Mouse (Mus musculus) adrenal gland, adult (tissue): Measurements from ENCODE around the gene Mdga1.

Experiments
- DNase-seq, 2 experiments: peaks; one replicate each; pipeline ENCODE4 v3.0.0; 2022 to 2023; ENCODE audit warnings: low spot score in 1 of 2; ENCODE audit not compliant: inconsistent age in 2 of 2

Gene Mdga1

GRCm38 (mm10) chr17:29983190-29983589, 13.3 kb upstream of the Mdga1 start:
- no peak for DNase-seq

- no peak for DNase-seq
Observed at GRCm38 (mm10) chr17:29981568-29981967, 11.7 kb upstream of the Mdga1 start.

- DNase-seq: no peak
Observed at GRCm38 (mm10) chr17:29979841-29980240, 10.0 kb upstream of the Mdga1 start.

- DNase-seq: no peak
Observed at GRCm38 (mm10) chr17:29979020-29979419, 9.1 kb upstream of the Mdga1 start.

- DNase-seq: peak; percentile 88 to 95
Observed at GRCm38 (mm10) chr17:29975731-29976130, 5.8 kb upstream of the Mdga1 start.

GRCm38 (mm10) chr17:29973226-29973625, 3.3 kb upstream of the Mdga1 start:
- no peak for DNase-seq

- DNase-seq: no peak
Observed at GRCm38 (mm10) chr17:29971761-29972432, 2.0 kb upstream of the Mdga1 start.

- DNase-seq: no peak
Observed at GRCm38 (mm10) chr17:29965506-29965905, 4.4 kb downstream of the Mdga1 start.

GRCm38 (mm10) chr17:29963730-29964259, 6.1 kb downstream of the Mdga1 start:
- DNase-seq: peak; percentile 39 to 76

- no peak for DNase-seq
Observed at GRCm38 (mm10) chr17:29955880-29956279, 14.0 kb downstream of the Mdga1 start.

- no peak for DNase-seq
Observed at GRCm38 (mm10) chr17:29954316-29954715, 15.6 kb downstream of the Mdga1 start.

- DNase-seq: no peak
Observed at GRCm38 (mm10) chr17:29951100-29951499, 18.8 kb downstream of the Mdga1 start.

GRCm38 (mm10) chr17:29950574-29950973, 19.3 kb downstream of the Mdga1 start:
- no peak for DNase-seq

GRCm38 (mm10) chr17:29947271-29947714, 22.6 kb downstream of the Mdga1 start:
- no peak for DNase-seq

GRCm38 (mm10) chr17:29944376-29944775, 25.5 kb downstream of the Mdga1 start:
- DNase-seq: no peak

GRCm38 (mm10) chr17:29939011-29939410, 30.9 kb downstream of the Mdga1 start:
- DNase-seq: no peak

- DNase-seq: peak; percentile 22 to 59
Observed at GRCm38 (mm10) chr17:29937350-29937781, 32.5 kb downstream of the Mdga1 start.

- DNase-seq: no peak
Observed at GRCm38 (mm10) chr17:29934133-29934851, 35.6 kb downstream of the Mdga1 start.

GRCm38 (mm10) chr17:29932753-29933152, 37.1 kb downstream of the Mdga1 start:
- DNase-seq: no peak

- no peak for DNase-seq
Observed at GRCm38 (mm10) chr17:29931224-29931945, 38.5 kb downstream of the Mdga1 start.

GRCm38 (mm10) chr17:29928751-29929237, 41.1 kb downstream of the Mdga1 start:
- peak; percentile 9 to 36 for DNase-seq
